Mouse (Mus musculus): ENCODE results near the gene Tamm41. TPM values are rescaled to one million over a fixed set of nuclear protein-coding genes. Genes with fewer than 3 reads are reported as not detected.

Tamm41 gene
- polyA plus RNA-seq, 1 experiment from 2014 or later = 75.7 TPM

- Histone ChIP-seq H3K4me1 (ENCODE audit: control insufficient read depth, insufficient read depth, low read length) (no peaks in the 10 kb centered on the region), H3K4me3 (ENCODE audit: low read length) (no peak overlapping the region), H3K27me3 (ENCODE audit: control insufficient read depth, insufficient read depth, low read length) (no peaks in the 10 kb centered on the region), H3K9me3 (ENCODE audit: control insufficient read depth, low read length) (no peaks in the 10 kb centered on the region), H3K9ac (ENCODE audit: low read depth, low read length) (no peak overlapping the region), H3K36me3 (ENCODE audit: control insufficient read depth, insufficient read depth, low read length) (peaks cover 30% of the 10 kb centered on the region), H3K27ac (ENCODE audit: low read depth, low read length) (no peak overlapping the region), H3K4me2 (replicated peaks; ENCODE audit: low read depth, low read length) (no peak overlapping the region)
- 30% methylated on average over 5 of the region's 5 CpGs for WGBS
- ATAC-seq (ENCODE audit: low FRiP score, low TSS enrichment) = 0 out of 2 replicates have a peak, but pooled peaks have one; percentile 68
Observed at GRCm38 (mm10) chr6:115007728-115008127, 29.9 kb downstream of the Tamm41 start.

- no peak for ATAC-seq (ENCODE audit: low FRiP score, low TSS enrichment)
- H3K4me2 ChIP-seq (replicated peaks; ENCODE audit: low read depth, low read length) = no peak overlapping the region
- no peak overlapping the region for H3K27ac ChIP-seq (ENCODE audit: low read depth, low read length)
- no peaks in the 10 kb centered on the region for H3K4me1 ChIP-seq (ENCODE audit: control insufficient read depth, insufficient read depth, low read length)
- H3K9me3 ChIP-seq (ENCODE audit: control insufficient read depth, low read length) = no peaks in the 10 kb centered on the region
- H3K27me3 ChIP-seq (ENCODE audit: control insufficient read depth, insufficient read depth, low read length) = no peaks in the 10 kb centered on the region
- H3K36me3 ChIP-seq (ENCODE audit: control insufficient read depth, insufficient read depth, low read length) = peaks cover 22% of the 10 kb centered on the region; the same call in 1 of the 2 replicates
- H3K4me3 ChIP-seq (ENCODE audit: low read length) = no peak overlapping the region
- WGBS = 66% methylated on average over 6 of the region's 6 CpGs
- H3K9ac ChIP-seq (ENCODE audit: low read depth, low read length) = no peak overlapping the region
Observed at GRCm38 (mm10) chr6:115006948-115007347, 30.7 kb downstream of the Tamm41 start.

- Histone ChIP-seq H3K9me3 (ENCODE audit: control insufficient read depth, low read length) (no peaks in the 10 kb centered on the region), H3K27ac (ENCODE audit: low read depth, low read length) (no peak overlapping the region), H3K4me1 (ENCODE audit: control insufficient read depth, insufficient read depth, low read length) (no peaks in the 10 kb centered on the region), H3K36me3 (ENCODE audit: control insufficient read depth, insufficient read depth, low read length) (peaks cover 15% of the 10 kb centered on the region; the same call in 1 of the 2 replicates), H3K4me2 (replicated peaks; ENCODE audit: low read depth, low read length) (no peak overlapping the region), H3K27me3 (ENCODE audit: control insufficient read depth, insufficient read depth, low read length) (no peaks in the 10 kb centered on the region), H3K9ac (ENCODE audit: low read depth, low read length) (no peak overlapping the region), H3K4me3 (ENCODE audit: low read length) (no peak overlapping the region)
- no peak for ATAC-seq (ENCODE audit: low FRiP score, low TSS enrichment)
- WGBS = 59% methylated on average over 3 of the region's 3 CpGs
Observed at GRCm38 (mm10) chr6:115006065-115006464, 31.6 kb downstream of the Tamm41 start.

GRCm38 (mm10) chr6:115005351-115005890, 32.3 kb downstream of the Tamm41 start:
- no peak overlapping the region for H3K27ac ChIP-seq (ENCODE audit: low read depth, low read length)
- no peaks in the 10 kb centered on the region for H3K27me3 ChIP-seq (ENCODE audit: control insufficient read depth, insufficient read depth, low read length)
- no peaks in the 10 kb centered on the region for H3K9me3 ChIP-seq (ENCODE audit: control insufficient read depth, low read length)
- H3K4me3 ChIP-seq (ENCODE audit: low read length) = no peak overlapping the region
- no peak overlapping the region for H3K4me2 ChIP-seq (replicated peaks; ENCODE audit: low read depth, low read length)
- H3K9ac ChIP-seq (ENCODE audit: low read depth, low read length) = no peak overlapping the region
- peaks cover 8% of the 10 kb centered on the region; the same call in 1 of the 2 replicates for H3K36me3 ChIP-seq (ENCODE audit: control insufficient read depth, insufficient read depth, low read length)
- 85% methylated on average over 8 of the region's 8 CpGs for WGBS
- ATAC-seq (ENCODE audit: low FRiP score, low TSS enrichment) = no peak
- H3K4me1 ChIP-seq (ENCODE audit: control insufficient read depth, insufficient read depth, low read length) = no peaks in the 10 kb centered on the region

- 89% methylated on average over 8 of the region's 8 CpGs for WGBS
- peaks cover 6% of the 10 kb centered on the region; the same call in 1 of the 2 replicates for H3K36me3 ChIP-seq (ENCODE audit: control insufficient read depth, insufficient read depth, low read length)
- ATAC-seq (ENCODE audit: low FRiP score, low TSS enrichment) = no peak
Observed at GRCm38 (mm10) chr6:115004636-115005035, 33.0 kb downstream of the Tamm41 start.

GRCm38 (mm10) chr6:114998374-114999031, 39.2 kb downstream of the Tamm41 start:
- no peaks in the 10 kb centered on the region; the same call in 1 of the 2 replicates for H3K36me3 ChIP-seq (ENCODE audit: control insufficient read depth, insufficient read depth, low read length)
- ATAC-seq (ENCODE audit: low FRiP score, low TSS enrichment) = no peak
- H3K27ac ChIP-seq (ENCODE audit: low read depth, low read length) = no peak overlapping the region
- no peaks in the 10 kb centered on the region for H3K27me3 ChIP-seq (ENCODE audit: control insufficient read depth, insufficient read depth, low read length)
- no peaks in the 10 kb centered on the region for H3K4me1 ChIP-seq (ENCODE audit: control insufficient read depth, insufficient read depth, low read length)
- no peak overlapping the region for H3K9ac ChIP-seq (ENCODE audit: low read depth, low read length)
- no peak overlapping the region for H3K4me2 ChIP-seq (replicated peaks; ENCODE audit: low read depth, low read length)
- 84% methylated on average over 16 of the region's 16 CpGs for WGBS
- no peak overlapping the region for H3K4me3 ChIP-seq (ENCODE audit: low read length)
- no peaks in the 10 kb centered on the region for H3K9me3 ChIP-seq (ENCODE audit: control insufficient read depth, low read length)

More at GRCm38 (mm10) chr6:115004636-115005035, 33.0 kb downstream of the Tamm41 start:
- Histone ChIP-seq H3K27me3 (ENCODE audit: control insufficient read depth, insufficient read depth, low read length) (no peaks in the 10 kb centered on the region), H3K4me3 (ENCODE audit: low read length) (no peak overlapping the region), H3K4me2 (replicated peaks; ENCODE audit: low read depth, low read length) (no peak overlapping the region), H3K9ac (ENCODE audit: low read depth, low read length) (no peak overlapping the region), H3K4me1 (ENCODE audit: control insufficient read depth, insufficient read depth, low read length) (no peaks in the 10 kb centered on the region), H3K9me3 (ENCODE audit: control insufficient read depth, low read length) (no peaks in the 10 kb centered on the region), H3K27ac (ENCODE audit: low read depth, low read length) (no peak overlapping the region)

GRCm38 (mm10) chr6:114997471-114997870, 40.2 kb downstream of the Tamm41 start:
- H3K27me3 ChIP-seq (ENCODE audit: control insufficient read depth, insufficient read depth, low read length) = no peaks in the 10 kb centered on the region
- WGBS = 39% methylated on average over 5 of the region's 5 CpGs
- H3K9ac ChIP-seq (ENCODE audit: low read depth, low read length) = no peak overlapping the region
- no peaks in the 10 kb centered on the region; the same call in 1 of the 2 replicates for H3K36me3 ChIP-seq (ENCODE audit: control insufficient read depth, insufficient read depth, low read length)
- no peak overlapping the region for H3K27ac ChIP-seq (ENCODE audit: low read depth, low read length)
- H3K9me3 ChIP-seq (ENCODE audit: control insufficient read depth, low read length) = no peaks in the 10 kb centered on the region
- no peak for ATAC-seq (ENCODE audit: low FRiP score, low TSS enrichment)
- H3K4me2 ChIP-seq (replicated peaks; ENCODE audit: low read depth, low read length) = no peak overlapping the region
- H3K4me3 ChIP-seq (ENCODE audit: low read length) = no peak overlapping the region
- H3K4me1 ChIP-seq (ENCODE audit: control insufficient read depth, insufficient read depth, low read length) = no peaks in the 10 kb centered on the region

GRCm38 (mm10) chr6:114996910-114997309, 40.8 kb downstream of the Tamm41 start:
- no peak for ATAC-seq (ENCODE audit: low FRiP score, low TSS enrichment)
- Histone ChIP-seq H3K4me2 (replicated peaks; ENCODE audit: low read depth, low read length) (no peak overlapping the region), H3K4me1 (ENCODE audit: control insufficient read depth, insufficient read depth, low read length) (no peaks in the 10 kb centered on the region), H3K4me3 (ENCODE audit: low read length) (no peak overlapping the region), H3K9ac (ENCODE audit: low read depth, low read length) (no peak overlapping the region), H3K27me3 (ENCODE audit: control insufficient read depth, insufficient read depth, low read length) (no peaks in the 10 kb centered on the region), H3K9me3 (ENCODE audit: control insufficient read depth, low read length) (no peaks in the 10 kb centered on the region), H3K36me3 (ENCODE audit: control insufficient read depth, insufficient read depth, low read length) (no peaks in the 10 kb centered on the region; the same call in 1 of the 2 replicates), H3K27ac (ENCODE audit: low read depth, low read length) (no peak overlapping the region)
- 67% methylated on average over 5 of the region's 5 CpGs for WGBS

- no peak overlapping the region for H3K9ac ChIP-seq (ENCODE audit: low read depth, low read length)
- no peaks in the 10 kb centered on the region for H3K4me1 ChIP-seq (ENCODE audit: control insufficient read depth, insufficient read depth, low read length)
- no peaks in the 10 kb centered on the region for H3K36me3 ChIP-seq (ENCODE audit: control insufficient read depth, insufficient read depth, low read length)
- no peak overlapping the region for H3K27ac ChIP-seq (ENCODE audit: low read depth, low read length)
- H3K27me3 ChIP-seq (ENCODE audit: control insufficient read depth, insufficient read depth, low read length) = no peaks in the 10 kb centered on the region
- ATAC-seq (ENCODE audit: low FRiP score, low TSS enrichment) = no peak
- no peak overlapping the region for H3K4me3 ChIP-seq (ENCODE audit: low read length)
- 77% methylated on average over 5 of the region's 5 CpGs for WGBS
- no peaks in the 10 kb centered on the region for H3K9me3 ChIP-seq (ENCODE audit: control insufficient read depth, low read length)
- H3K4me2 ChIP-seq (replicated peaks; ENCODE audit: low read depth, low read length) = no peak overlapping the region
Observed at GRCm38 (mm10) chr6:114994079-114994478, 43.6 kb downstream of the Tamm41 start.
